Mouse (Mus musculus) kidney, embryonic 14.5 days (tissue): ENCODE measurements at regions not wholly inside any gene's neighbourhood (a gene's known extent, or its start where the extent isn't known, plus 50 kb on each side); places are given as distances from the start of the nearest gene placed in this dataset.

ENCODE experiments used
- ATAC-seq: fragments of 200-750 bp; cut with Nextera tagmentation; 2 replicates; pipeline ENCODE4 v1.8.0; 2017; ENCODE audit warnings: moderate number of reproducible peaks, mild to moderate bottlenecking, moderate TSS enrichment, moderate library complexity; ENCODE audit not compliant: low FRiP score, low TSS enrichment
- H3K27ac ChIP-seq: fragments of 300-500 bp; sonication (generic); 2 replicates; pipeline ENCODE4 v1.5.1; 2014; ENCODE audit warnings: low read depth, mild to moderate bottlenecking, low read length, moderate library complexity, mixed read lengths
- H3K27me3 ChIP-seq: fragments of 300-500 bp; sonication (generic); 2 replicates; pipeline ENCODE4 v1.6.1; 2014; ENCODE audit warnings: mild to moderate bottlenecking, low read length; ENCODE audit not compliant: control insufficient read depth, insufficient read depth
- H3K36me3 ChIP-seq: fragments of 300-500 bp; sonication (generic); 2 replicates; pipeline ENCODE4 v1.6.1; 2014; ENCODE audit warnings: low read length, mixed read lengths; ENCODE audit not compliant: control insufficient read depth, insufficient read depth
- H3K4me1 ChIP-seq: fragments of 300-500 bp; sonication (generic); 2 replicates; pipeline ENCODE4 v1.6.1; 2014; ENCODE audit warnings: low read length, mixed read lengths; ENCODE audit not compliant: control insufficient read depth, insufficient read depth
- H3K4me2 ChIP-seq: fragments of 300-500 bp; sonication (generic); replicated peaks from 2 replicates; pipeline ENCODE4 v1.6.1; 2014; ENCODE audit warnings: low read depth, mild to moderate bottlenecking, low read length
- H3K4me3 ChIP-seq: fragments of 300-500 bp; sonication (generic); 2 replicates; pipeline ENCODE4 v1.5.1; 2014; ENCODE audit warnings: mild to moderate bottlenecking, low read length
- H3K9ac ChIP-seq: fragments of 300-500 bp; sonication (generic); 2 replicates; pipeline ENCODE4 v1.6.1; 2014; ENCODE audit warnings: low read depth, mild to moderate bottlenecking, low read length, moderate library complexity
- H3K9me3 ChIP-seq: fragments of 300-500 bp; sonication (generic); 2 replicates; pipeline ENCODE4 v1.6.1; 2016; ENCODE audit warnings: low read length; ENCODE audit not compliant: control insufficient read depth
- WGBS: fragments of 180-500 bp; shearing (Covaris S2); extraction: QIAGEN DNeasy Blood & Tissue Kit; methylation state at CpG from one replicate; pipeline ENCODE4 v1.1.7; 2014; 5-methylcytosine and 5-hydroxymethylcytosine counted together

DNA sequence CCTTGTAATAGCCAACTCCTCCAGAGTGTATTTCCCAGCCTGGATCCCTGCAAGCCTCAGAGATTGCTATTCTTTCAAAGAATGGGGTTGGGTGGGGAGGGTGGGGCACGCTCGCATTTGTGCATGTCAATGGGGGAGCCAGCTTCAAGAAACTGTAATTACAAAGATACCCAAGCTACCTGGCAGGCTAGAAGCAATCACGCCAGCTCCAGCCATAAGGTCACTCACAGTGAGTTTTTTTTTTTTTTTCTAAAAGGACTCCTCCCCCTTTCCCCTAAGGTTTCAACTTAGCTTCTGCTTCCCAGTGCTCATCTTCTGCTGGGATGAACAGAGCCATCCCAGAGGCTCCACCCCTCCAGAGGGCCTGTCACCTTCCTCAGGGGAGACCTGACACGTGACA is 77.0 kb upstream of the Ajap1 start:
- 54% methylated on average over 4 of the region's 4 CpGs for WGBS
- H3K4me3 ChIP-seq = no peak overlapping the region
- no peaks in the 10 kb centered on the region for H3K9me3 ChIP-seq
- H3K27ac ChIP-seq = no peak overlapping the region
- ATAC-seq = no peak
- no peaks in the 10 kb centered on the region for H3K27me3 ChIP-seq
- H3K36me3 ChIP-seq = no peaks in the 10 kb centered on the region
- no peak overlapping the region for H3K4me2 ChIP-seq
- H3K9ac ChIP-seq = no peak overlapping the region
- no peaks in the 10 kb centered on the region; the same call in 1 of the 2 replicates for H3K4me1 ChIP-seq

DNA sequence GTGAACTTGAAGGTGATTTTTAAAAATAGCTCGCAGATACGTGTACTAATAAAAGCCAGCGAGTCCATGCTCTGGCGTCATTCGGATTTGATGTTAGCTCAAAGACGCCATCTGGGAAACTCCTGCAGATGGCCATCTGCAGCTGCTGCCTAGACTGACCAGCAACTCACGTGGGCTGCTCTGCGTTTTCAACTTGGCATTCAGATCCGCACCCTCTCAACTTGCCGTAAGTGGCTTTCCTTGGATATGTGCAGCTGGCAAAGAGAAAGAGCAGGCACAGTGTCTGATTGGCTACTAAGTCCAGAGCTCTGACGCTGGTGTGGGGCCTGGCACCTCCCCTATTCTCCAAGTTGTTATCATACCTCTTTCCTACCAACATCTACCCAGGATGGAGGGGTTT is 77.6 kb upstream of the Ajap1 start:
- Histone ChIP-seq H3K4me3 (no peak overlapping the region), H3K9ac (no peak overlapping the region), H3K27me3 (no peaks in the 10 kb centered on the region), H3K36me3 (no peaks in the 10 kb centered on the region), H3K4me1 (no peaks in the 10 kb centered on the region; the same call in 1 of the 2 replicates), H3K27ac (no peak overlapping the region), H3K4me2 (no peak overlapping the region), H3K9me3 (no peaks in the 10 kb centered on the region)
- 76% methylated on average over 11 of the region's 11 CpGs for WGBS
- no peak for ATAC-seq

DNA sequence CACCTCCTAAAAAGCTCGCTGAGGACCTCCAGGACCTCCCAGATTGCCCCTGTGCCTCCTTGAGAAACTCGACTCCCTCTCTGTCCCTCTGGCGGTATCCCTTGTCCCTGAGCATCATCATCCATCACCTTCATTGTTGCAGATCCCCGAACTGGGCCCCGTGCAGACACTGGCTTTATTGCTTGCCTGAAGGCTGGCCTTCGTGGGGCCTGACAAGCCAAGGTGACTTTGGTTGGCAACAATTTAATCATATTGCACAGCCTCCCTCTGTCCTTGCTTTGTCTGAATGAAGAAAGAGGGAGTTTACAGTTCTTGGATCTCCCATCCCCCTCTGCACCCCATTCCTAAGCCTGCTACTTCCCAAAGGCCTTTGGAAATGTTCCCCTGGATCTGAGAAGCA is 78.3 kb upstream of the Ajap1 start:
- no peak overlapping the region for H3K4me2 ChIP-seq
- H3K27me3 ChIP-seq = no peaks in the 10 kb centered on the region
- H3K27ac ChIP-seq = no peak overlapping the region
- no peaks in the 10 kb centered on the region; the same call in 1 of the 2 replicates for H3K4me1 ChIP-seq
- ATAC-seq = no peak
- WGBS = 7% methylated on average over 6 of the region's 6 CpGs
- H3K36me3 ChIP-seq = no peaks in the 10 kb centered on the region
- H3K9me3 ChIP-seq = no peaks in the 10 kb centered on the region
- no peak overlapping the region for H3K9ac ChIP-seq
- no peak overlapping the region for H3K4me3 ChIP-seq

DNA sequence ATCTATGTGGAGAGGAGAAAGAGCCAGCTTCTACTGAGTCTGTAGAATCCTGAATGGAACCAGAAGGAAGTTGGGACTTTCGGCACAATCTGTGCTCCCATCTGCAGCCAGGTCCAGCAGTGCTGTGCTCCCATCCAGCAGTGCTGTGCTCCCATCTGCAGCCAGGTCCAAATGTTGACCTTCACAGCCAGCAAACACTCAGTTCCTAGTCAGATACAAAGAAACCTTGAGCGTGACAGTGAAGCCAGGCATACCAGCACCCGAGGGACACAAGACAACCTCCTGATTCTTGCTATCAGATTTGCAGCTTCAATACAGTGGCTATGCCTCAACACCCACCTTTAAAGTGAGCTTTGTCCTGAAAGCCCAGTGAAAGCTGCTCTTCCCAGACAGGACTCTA is 79.4 kb upstream of the Ajap1 start:
- Histone ChIP-seq H3K27ac (no peak overlapping the region), H3K9ac (no peak overlapping the region), H3K9me3 (no peaks in the 10 kb centered on the region), H3K27me3 (no peaks in the 10 kb centered on the region), H3K4me2 (no peak overlapping the region), H3K4me1 (no peaks in the 10 kb centered on the region; the same call in 1 of the 2 replicates), H3K36me3 (no peaks in the 10 kb centered on the region), H3K4me3 (no peak overlapping the region)
- 92% methylated on average over 3 of the region's 3 CpGs for whole genome bisulfite sequencing
- ATAC-seq = no peak

DNA sequence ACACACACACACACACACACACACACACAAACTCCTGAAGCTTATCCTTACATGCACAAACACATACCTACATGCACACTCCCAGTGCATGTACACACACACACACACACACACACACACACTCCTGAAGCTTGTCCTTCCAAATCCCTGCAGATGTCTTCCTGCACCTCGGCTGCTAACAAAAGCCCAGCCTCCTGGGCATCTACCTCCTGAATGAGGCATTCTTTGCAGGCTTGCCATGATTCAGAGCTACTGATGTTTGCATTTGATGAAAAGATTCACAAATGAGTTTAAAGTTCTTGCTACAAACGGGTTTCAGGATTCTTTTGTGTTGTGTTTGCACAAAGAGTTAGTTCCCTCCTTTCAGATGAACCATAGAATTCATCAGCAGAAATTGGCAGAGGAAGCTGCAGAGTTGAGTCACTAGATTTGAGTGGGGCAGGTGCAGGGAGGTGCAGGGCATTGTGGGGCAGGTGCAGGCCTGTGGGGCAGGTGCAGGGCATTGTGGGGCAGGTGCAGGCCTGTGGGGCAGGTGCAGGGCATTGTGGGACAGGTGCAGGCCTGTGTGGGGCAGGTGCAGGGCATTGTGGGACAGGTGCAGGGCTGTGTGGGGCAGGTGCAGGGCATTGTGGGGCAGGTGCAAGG is 84.8 kb upstream of the Ajap1 start:
- no peak for ATAC-seq

DNA sequence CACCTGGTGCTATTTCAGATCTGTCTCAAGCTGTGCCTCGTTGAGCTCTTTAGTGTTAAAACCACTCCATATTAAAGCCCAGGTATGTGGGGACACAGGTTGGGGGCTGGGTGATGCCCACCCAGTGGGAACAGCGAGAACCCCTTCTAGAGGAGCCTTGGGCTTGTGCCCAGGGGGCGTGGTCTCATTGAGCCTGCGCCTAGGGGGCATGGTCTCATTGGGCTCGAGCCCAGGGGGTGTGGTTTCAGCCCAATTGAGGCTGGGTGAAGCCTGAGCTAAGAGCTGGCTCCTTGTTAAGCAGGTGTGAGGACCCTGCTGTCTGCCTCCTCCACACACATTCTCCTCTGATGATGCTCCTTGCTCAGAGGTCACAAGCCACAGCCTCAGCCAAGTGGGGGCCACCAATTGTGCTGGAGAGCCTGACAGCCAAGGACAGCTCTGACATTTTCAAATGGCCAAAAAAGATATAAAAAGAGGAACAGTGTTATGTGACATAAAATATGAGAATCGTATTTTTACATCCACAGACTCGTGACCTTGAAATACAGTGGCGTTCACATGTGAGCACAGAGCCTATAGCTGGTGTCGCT is 90.7 kb upstream of the Ajap1 start:
- Histone ChIP-seq H3K4me2 (no peak overlapping the region), H3K9me3 (no peaks in the 10 kb centered on the region), H3K27ac (no peak overlapping the region), H3K27me3 (no peaks in the 10 kb centered on the region), H3K4me1 (no peaks in the 10 kb centered on the region), H3K9ac (no peak overlapping the region), H3K4me3 (no peak overlapping the region), H3K36me3 (no peaks in the 10 kb centered on the region)
- ATAC-seq = no peak
- WGBS = 49% methylated on average over 9 of the region's 9 CpGs

More for the DNA sequence above, 84.8 kb upstream of the Ajap1 start:
- 42% methylated on average over 2 of the region's 2 CpGs for whole genome bisulfite sequencing
- Histone ChIP-seq H3K9me3 (no peaks in the 10 kb centered on the region), H3K9ac (no peak overlapping the region), H3K4me3 (no peak overlapping the region), H3K27ac (no peak overlapping the region), H3K27me3 (no peaks in the 10 kb centered on the region), H3K4me1 (no peaks in the 10 kb centered on the region), H3K36me3 (no peaks in the 10 kb centered on the region), H3K4me2 (no peak overlapping the region)

DNA sequence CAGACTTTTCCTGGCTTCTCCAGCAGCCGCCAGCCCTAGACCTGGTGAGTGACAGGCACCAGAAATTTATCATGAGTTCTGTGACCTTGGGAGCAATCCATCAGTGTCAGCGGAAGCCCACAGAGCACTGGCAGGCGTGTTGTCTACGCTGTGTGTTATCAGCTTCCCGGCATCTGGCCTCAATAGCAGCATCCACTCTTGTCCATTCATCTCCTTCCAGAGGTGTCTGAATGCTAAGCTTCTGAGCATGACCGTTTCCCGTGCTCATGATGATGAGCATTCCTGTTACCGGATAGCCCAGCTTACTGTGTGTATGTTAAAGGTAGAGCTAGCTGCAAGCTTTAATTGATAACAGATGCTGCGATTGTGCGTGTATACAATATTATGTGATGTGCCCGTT is 110.7 kb upstream of the Ajap1 start:
- no peaks in the 10 kb centered on the region for H3K4me1 ChIP-seq
- no peak overlapping the region for H3K4me3 ChIP-seq
- no peaks in the 10 kb centered on the region for H3K36me3 ChIP-seq
- no peak for ATAC-seq
- H3K9ac ChIP-seq = no peak overlapping the region
- H3K27ac ChIP-seq = no peak overlapping the region
- WGBS = 57% methylated on average over 11 of the region's 11 CpGs
- no peaks in the 10 kb centered on the region for H3K27me3 ChIP-seq
- H3K9me3 ChIP-seq = no peaks in the 10 kb centered on the region
- H3K4me2 ChIP-seq = no peak overlapping the region

DNA sequence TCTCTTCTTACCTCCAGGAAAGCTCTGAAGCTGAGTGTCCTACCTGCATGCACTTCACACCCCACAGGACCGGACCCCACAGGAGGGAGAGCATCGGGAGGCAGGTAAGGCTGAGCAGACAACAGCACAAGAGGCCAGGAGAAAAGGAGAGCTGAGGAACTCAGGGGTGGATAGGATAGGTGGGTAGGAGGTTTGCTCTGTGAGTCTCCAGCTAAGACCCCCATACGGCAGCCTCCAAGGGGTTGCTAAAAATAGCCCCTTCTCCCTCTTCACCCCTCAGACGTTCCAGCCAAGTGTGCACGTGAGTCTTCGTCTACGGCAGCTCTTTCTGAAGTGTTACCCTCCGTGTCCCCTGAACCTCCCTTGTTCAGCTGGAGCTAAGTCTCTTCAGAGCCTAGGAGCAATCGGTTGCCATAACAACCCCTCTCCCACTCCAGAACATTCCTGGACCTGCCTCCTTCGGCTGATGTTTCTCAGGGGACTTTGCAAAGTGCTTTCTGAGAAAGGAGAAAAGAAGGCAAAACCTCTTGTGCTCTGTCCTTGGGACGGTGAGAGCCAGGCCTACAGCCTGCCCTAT is 117.3 kb upstream of the Ajap1 start:
- WGBS = 63% methylated on average over 11 of the region's 11 CpGs
- Histone ChIP-seq H3K9me3 (no peaks in the 10 kb centered on the region), H3K9ac (no peak overlapping the region), H3K27ac (no peak overlapping the region), H3K4me3 (no peak overlapping the region), H3K4me1 (no peaks in the 10 kb centered on the region), H3K36me3 (no peaks in the 10 kb centered on the region), H3K27me3 (no peaks in the 10 kb centered on the region), H3K4me2 (no peak overlapping the region)
- no peak for ATAC-seq

DNA sequence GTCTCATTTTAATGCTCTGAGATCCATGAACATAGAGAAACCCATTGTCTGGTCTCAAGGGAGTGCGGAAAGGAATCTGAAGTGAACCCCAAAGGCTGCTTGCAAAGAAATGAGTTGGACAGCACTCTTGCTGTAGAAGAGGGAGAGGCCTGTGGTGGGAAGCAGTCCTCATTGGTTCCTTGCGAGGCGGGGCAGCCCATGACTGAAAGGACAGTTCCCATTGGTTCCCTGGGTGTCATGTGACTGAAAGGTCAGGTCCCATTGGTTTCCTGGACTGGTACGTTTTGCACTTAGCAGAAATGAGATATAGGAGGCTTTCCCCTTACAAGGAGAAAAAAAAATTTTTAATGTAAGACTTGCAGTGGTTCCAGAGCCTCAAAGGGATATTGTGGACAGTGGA is 119.9 kb upstream of the Ajap1 start:
- Histone ChIP-seq H3K27me3 (no peaks in the 10 kb centered on the region), H3K36me3 (no peaks in the 10 kb centered on the region), H3K27ac (no peak overlapping the region), H3K4me2 (no peak overlapping the region), H3K9me3 (no peaks in the 10 kb centered on the region), H3K9ac (no peak overlapping the region), H3K4me1 (no peaks in the 10 kb centered on the region), H3K4me3 (no peak overlapping the region)
- ATAC-seq = no peak
- 87% methylated on average over 4 of the region's 4 CpGs for WGBS
